Mouse (Mus musculus) retina, embryonic 14.5 days (tissue): ENCODE results near the gene Ace3.

ENCODE experiments used
- DNase-seq: peaks from one replicate; pipeline ENCODE4 v3.0.0-alpha.2; 2015; ENCODE audit warnings: low spot score

Ace3 gene

DNA sequence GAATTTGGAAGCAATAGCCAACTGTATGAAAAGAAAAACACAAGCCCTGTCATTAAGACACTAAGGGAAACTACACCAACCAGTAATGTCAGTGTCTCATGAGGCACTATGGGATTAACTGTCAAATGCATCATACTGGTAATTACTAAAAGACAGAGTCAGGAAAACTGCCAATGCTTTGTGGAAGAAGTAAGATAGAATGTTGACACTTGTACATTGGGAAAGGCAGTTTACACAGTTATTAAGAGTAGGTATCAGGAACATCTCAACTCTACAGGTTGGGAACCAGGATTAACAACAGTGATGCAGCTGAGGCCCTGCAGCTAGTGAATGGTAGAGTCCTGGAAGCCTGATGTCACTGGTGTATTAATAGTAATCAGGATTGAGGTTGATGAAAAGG lies 49.9 kb downstream of the Ace3 start:
- no peak for DNase-seq

GRCm38 (mm10) chr11:106045256-106045655 lies 50.8 kb downstream of the Ace3 start:
- no peak for DNase-seq

DNA sequence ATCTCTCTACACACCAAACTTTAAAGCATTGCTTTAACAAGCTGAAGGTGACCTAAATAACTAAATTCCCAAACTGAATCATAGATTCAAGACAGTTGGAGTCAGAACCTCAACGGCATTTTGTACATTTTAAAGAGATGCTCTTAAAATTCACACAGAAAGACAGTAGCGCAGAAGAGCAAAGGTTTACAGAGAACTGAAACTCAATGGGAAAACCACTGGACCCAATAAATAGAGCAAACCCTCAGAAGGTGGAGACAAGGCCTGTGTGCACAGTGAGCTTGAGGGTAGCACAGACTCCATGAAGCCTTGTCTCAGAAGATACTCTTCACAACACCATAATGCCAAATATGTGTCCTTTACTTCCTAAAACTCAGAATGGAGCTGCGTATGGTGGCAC lies 51.3 kb downstream of the Ace3 start:
- DNase-seq = no peak

GRCm38 (mm10) chr11:106046584-106046983 lies 52.1 kb downstream of the Ace3 start:
- DNase-seq = no peak

DNA sequence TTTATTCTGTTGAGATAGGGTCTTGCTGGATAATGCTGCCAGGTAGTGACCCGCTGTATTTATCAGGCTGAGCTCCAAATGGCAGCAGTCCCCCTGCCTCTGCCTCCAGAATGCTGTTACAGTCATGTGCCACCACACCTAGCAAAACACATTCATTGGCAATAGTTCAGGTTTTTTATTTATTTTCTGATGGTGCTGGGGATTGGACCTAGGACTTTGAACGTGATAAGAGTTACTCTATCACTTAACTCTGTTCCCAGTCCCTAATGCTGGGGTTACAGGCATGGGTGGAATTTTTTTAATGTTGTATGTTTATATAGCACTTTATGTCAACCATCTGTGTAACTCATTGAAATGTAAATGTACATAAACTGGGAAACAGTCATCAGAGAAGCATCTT lies 59.4 kb downstream of the Ace3 start:
- DNase-seq = no peak

GRCm38 (mm10) chr11:106054600-106054999 lies 60.1 kb downstream of the Ace3 start:
- no peak for DNase-seq
